9 mouse cellular contexts compared by ENCODE assay signal in the genomic region with DNA sequence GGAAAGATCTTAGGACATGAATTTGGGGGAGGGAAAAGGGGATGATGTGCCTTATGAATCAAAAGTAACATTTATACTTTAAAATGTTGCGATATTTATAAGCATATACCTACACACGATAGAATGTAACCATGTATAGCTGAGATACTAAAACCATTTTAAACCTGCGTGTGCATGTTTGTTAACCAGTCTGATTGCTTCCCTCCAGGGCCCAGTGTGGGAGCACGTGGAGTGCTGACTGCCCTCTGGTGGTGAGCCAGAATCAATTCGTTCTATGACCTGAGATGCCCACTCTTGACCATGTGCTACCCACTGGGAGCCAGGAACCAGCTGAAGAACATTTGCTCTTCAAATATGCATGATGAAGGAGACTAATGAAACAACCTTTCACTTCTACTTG. TPM values are rescaled to one million over a fixed set of nuclear protein-coding genes. Genes with fewer than 3 reads are reported as not detected.
DNase-seq lines count a peak whose midpoint lies in the region; ATAC-seq and TF ChIP-seq lines count a peak whose summit lies in the region.
"Had no signal": no experiment of that assay in that cellular context is flagged by ENCODE, and none has a peak within 500 bp of the region (broad histone marks: within the 10 kb centered on the region; RNA-seq: fewer than 3 reads in every experiment).

No protein-coding gene starts in this region.

- no peak overlapping the region for H3K4me3 ChIP-seq in forebrain, embryonic 16.5 days (replicated peaks; ENCODE audit: low read length)
- no peak overlapping the region for H3K4me3 ChIP-seq in liver, adult 2 months (ENCODE audit: insufficient read depth, low read depth, low read length)
- no peak overlapping the region for H3K4me3 ChIP-seq in neural tube, embryonic 12.5 days
- H3K4me3 ChIP-seq: embryonic facial prominence, embryonic 13.5 days had no signal

- H3K4me1 ChIP-seq in forebrain, embryonic 16.5 days (replicated peaks; ENCODE audit: control insufficient read depth, insufficient read depth, low read length) = peaks cover 21% of the 10 kb centered on the region
- no peaks in the 10 kb centered on the region for H3K4me1 ChIP-seq in liver, adult 2 months (ENCODE audit: control insufficient read depth, insufficient read depth, low read length)
- peaks cover 21% of the 10 kb centered on the region for H3K4me1 ChIP-seq in neural tube, embryonic 12.5 days

- H3K9me3 ChIP-seq in forebrain, embryonic 16.5 days (ENCODE audit: control insufficient read depth, low read length) = no peaks in the 10 kb centered on the region
- H3K9me3 ChIP-seq in neural tube, embryonic 12.5 days = no peaks in the 10 kb centered on the region
- H3K9me3 ChIP-seq: embryonic facial prominence, embryonic 13.5 days had no signal

- no peaks in the 10 kb centered on the region for H3K36me3 ChIP-seq in forebrain, embryonic 16.5 days (ENCODE audit: control insufficient read depth, insufficient read depth)
- H3K36me3 ChIP-seq in liver, adult 2 months (ENCODE audit: control insufficient read depth, insufficient read depth, low read length) = no peaks in the 10 kb centered on the region
- no peaks in the 10 kb centered on the region; the same call in 1 of the 2 replicates for H3K36me3 ChIP-seq in neural tube, embryonic 12.5 days
- H3K36me3 ChIP-seq: embryonic facial prominence, embryonic 13.5 days had no signal

- ATAC-seq in forebrain, embryonic 16.5 days = 0 out of 2 replicates have a peak, but pooled peaks have one; percentile 11
- 0 out of 2 replicates have a peak, but pooled peaks have one; percentile 49 for ATAC-seq in neural tube, embryonic 12.5 days (ENCODE audit: low FRiP score, low read depth)

- TF ChIP-seq POLR2A in liver, adult 2 months (IDR thresholded peaks at IDR 0.05; ENCODE audit: extremely low read depth, insufficient read depth, low read length) = no peak

- 32% methylated on average over 5 of the region's 5 CpGs for WGBS in forebrain, embryonic 16.5 days
- WGBS in liver, adult 2 months = 24% methylated on average over 5 of the region's 5 CpGs
- 42% methylated on average over 5 of the region's 5 CpGs for WGBS in neural tube, embryonic 12.5 days

- H3K79me2 ChIP-seq in liver, adult 2 months (ENCODE audit: control insufficient read depth, insufficient read depth, low read length) = no peaks in the 10 kb centered on the region

- H3K4me2 ChIP-seq in forebrain, embryonic 16.5 days (ENCODE audit: low read length) = no peak overlapping the region
- H3K4me2 ChIP-seq in neural tube, embryonic 12.5 days (replicated peaks) = no peak overlapping the region
- H3K4me2 ChIP-seq: embryonic facial prominence, embryonic 13.5 days had no signal

- no peak overlapping the region for H3K9ac ChIP-seq in forebrain, embryonic 16.5 days (replicated peaks; ENCODE audit: low read depth, low read length)
- H3K9ac ChIP-seq in liver, adult 2 months (ENCODE audit: low read depth, low read length) = no peak overlapping the region
- H3K9ac ChIP-seq in neural tube, embryonic 12.5 days = no peak overlapping the region
- H3K9ac ChIP-seq: embryonic facial prominence, embryonic 13.5 days had no signal

- H3K27ac ChIP-seq in forebrain, embryonic 16.5 days (ENCODE audit: low read length) = no peak overlapping the region
- H3K27ac ChIP-seq in liver, adult 2 months (replicated peaks; ENCODE audit: insufficient read depth, low read depth, low read length) = no peak overlapping the region
- H3K27ac ChIP-seq in neural tube, embryonic 12.5 days = no peak overlapping the region
- H3K27ac ChIP-seq: embryonic facial prominence, embryonic 13.5 days had no signal

- TF ChIP-seq CTCF in liver, adult 2 months (IDR thresholded peaks at IDR 0.05; ENCODE audit: low read depth, low read length) = peak; percentile 96

- no peaks in the 10 kb centered on the region for H3K27me3 ChIP-seq in forebrain, embryonic 16.5 days (replicated peaks; ENCODE audit: control insufficient read depth, insufficient read depth, low read length)
- no peaks in the 10 kb centered on the region for H3K27me3 ChIP-seq in liver, adult 2 months (ENCODE audit: control insufficient read depth, insufficient read depth, low read length)
- H3K27me3 ChIP-seq in neural tube, embryonic 12.5 days (replicated peaks) = no peaks in the 10 kb centered on the region
- H3K27me3 ChIP-seq: embryonic facial prominence, embryonic 13.5 days had no signal

- DNase-seq in spleen, adult 18-20 months = peak; percentile 16 to 42
- no peak for DNase-seq in spleen, adult 12 weeks (ENCODE audit: low spot score)
- DNase-seq in c-Kit-positive CD71-positive TER-119-negative erythroid progenitor cells, embryonic 14.5 days (ENCODE audit: low read depth) = peak; percentile 20
- peak; percentile 46 for DNase-seq in induced T-regulatory cell, adult 2 months (ENCODE audit: low read depth)
- peak; percentile 53 for DNase-seq in liver, adult 2 months (ENCODE audit: extremely low read depth, low read depth, low spot score)
- peak; percentile 76 for DNase-seq in thymus, postnatal 14 days

RNA-seq across cellular contexts. Expression of gene Gpr156, which starts 30.9 kb away (rescaled TPM):
- polyA plus RNA-seq in forebrain, embryonic 16.5 days (2015; fragmentation: Nextera tagmentation; extraction: Ambion mirVana) = 5.4 and 5.6 TPM in 2 replicates
- total RNA-seq in liver, adult 2 months (2014; rRNA removed) = not detected in 2 replicates
- polyA plus RNA-seq in liver, adult 2 months (2012; rRNA removed) = not detected in 2 replicates
- 7.7 and 10.3 TPM in 2 replicates for polyA plus RNA-seq in neural tube, embryonic 12.5 days (2016; fragmentation: Nextera tagmentation; extraction: Ambion mirVana)
